Mouse (Mus musculus) midbrain, embryonic 12.5 days (tissue): ENCODE measurements around the gene Kif5c. TPM values are rescaled to one million over a fixed set of nuclear protein-coding genes. Genes with fewer than 3 reads are reported as not detected.

ENCODE experiments used
- ATAC-seq: fragments of 200-750 bp; cut with Nextera tagmentation; 2 replicates; pipeline ENCODE4 v1.8.0; 2017; ENCODE audit warnings: low read depth, moderate TSS enrichment, moderate library complexity; ENCODE audit not compliant: low FRiP score
- H3K27ac ChIP-seq: fragments of 300-500 bp; sonication (generic); replicated peaks from 2 replicates; pipeline ENCODE4 v1.5.1; 2016; ENCODE audit warnings: mild to moderate bottlenecking
- H3K27me3 ChIP-seq: fragments of 300-500 bp; sonication (generic); 2 replicates; pipeline ENCODE4 v1.6.1; 2016; ENCODE audit warnings: mild to moderate bottlenecking
- H3K36me3 ChIP-seq: fragments of 300-500 bp; sonication (generic); 2 replicates; pipeline ENCODE4 v1.6.1; 2016
- H3K4me1 ChIP-seq: fragments of 300-500 bp; sonication (generic); 2 replicates; pipeline ENCODE4 v1.6.1; 2016
- H3K4me2 ChIP-seq: fragments of 300-500 bp; sonication (generic); replicated peaks from 2 replicates; pipeline ENCODE4 v1.6.1; 2016; ENCODE audit warnings: mild to moderate bottlenecking, moderate library complexity
- H3K4me3 ChIP-seq: fragments of 300-500 bp; sonication (generic); 2 replicates; pipeline ENCODE4 v1.5.1; 2016; ENCODE audit warnings: mild to moderate bottlenecking
- H3K9ac ChIP-seq: fragments of 300-500 bp; sonication (generic); replicated peaks from 2 replicates; pipeline ENCODE4 v1.6.1; 2016; ENCODE audit warnings: mild to moderate bottlenecking, moderate library complexity
- H3K9me3 ChIP-seq: fragments of 300-500 bp; sonication (generic); 2 replicates; pipeline ENCODE4 v1.6.1; 2016; ENCODE audit warnings: mild to moderate bottlenecking
- WGBS: fragments of 180-500 bp; shearing (Covaris S2); methylation state at CpG from one replicate; pipeline ENCODE4 v1.1.7; 2016; 5-methylcytosine and 5-hydroxymethylcytosine counted together
- polyA plus RNA-seq: library from polyadenylated mRNA; unstranded; fragments of >200 nt; fragmentation: Nextera tagmentation; extraction: Ambion mirVana; gene quantifications from 2 replicates; pipeline ENCODE4 v1.2.1, GENCODE M21; 2016

Gene Kif5c
- polyA plus RNA-seq = 131 and 149 TPM in 2 replicates

DNA sequence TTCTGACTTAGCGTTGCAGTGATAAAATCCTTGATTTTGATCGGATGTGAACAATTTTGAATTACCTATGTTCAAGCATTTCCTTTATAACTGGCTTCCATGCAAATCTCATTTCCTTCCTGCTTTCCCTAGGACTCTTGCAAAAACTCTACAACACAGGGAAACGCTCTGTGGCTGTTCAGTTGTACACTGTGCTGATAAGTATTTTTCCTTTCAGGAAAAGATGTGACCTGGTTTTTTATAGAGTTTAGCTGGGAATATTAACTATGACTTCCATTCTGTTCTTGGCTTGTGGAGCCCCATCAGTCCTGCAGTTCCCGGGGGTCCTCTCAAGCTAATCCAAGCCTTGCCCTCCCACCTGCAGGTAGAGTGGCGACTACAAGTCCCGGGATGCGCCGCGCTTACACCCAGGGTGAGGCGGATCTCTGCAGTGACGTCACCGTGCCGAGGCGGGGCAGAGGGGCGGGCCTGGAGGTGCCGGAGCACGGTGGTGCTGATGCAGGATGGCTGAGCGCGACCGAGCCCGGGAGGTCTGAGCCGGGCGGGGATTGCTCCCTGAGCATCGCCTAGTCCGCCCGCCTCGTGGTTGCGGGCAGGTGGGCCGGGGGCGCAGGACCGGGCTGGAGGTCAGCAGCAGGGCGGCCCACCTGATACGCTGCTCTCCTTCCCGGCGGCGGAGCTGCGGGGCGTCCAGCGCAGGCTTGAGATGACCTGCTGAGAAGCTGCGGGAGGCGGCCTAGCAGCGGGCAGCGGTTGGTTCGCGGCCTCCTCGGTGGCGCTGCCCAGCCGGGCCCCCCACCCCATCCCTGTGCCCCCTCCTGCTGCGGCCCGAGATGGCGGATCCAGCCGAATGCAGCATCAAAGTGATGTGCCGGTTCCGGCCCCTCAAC is at the start of gene Kif5c:
TSS of gene Kif5c (plus strand) at position 470 of the 890 bp plus-strand sequence.
- peak within 1 kb of the TSS; percentile 88 for H3K27ac ChIP-seq
- peak within 1 kb of the TSS; percentile 73 for H3K4me2 ChIP-seq
- 6% methylated on average over 50 of the region's 54 CpGs for WGBS
- H3K9me3 ChIP-seq = no peaks in the 10 kb centered on the region
- H3K4me3 ChIP-seq = peak within 1 kb of the TSS; percentile 91
- peaks cover 21% of the 10 kb centered on the region for H3K36me3 ChIP-seq
- H3K9ac ChIP-seq = peak within 1 kb of the TSS; percentile 97
- peaks cover 17% of the 10 kb centered on the region for H3K4me1 ChIP-seq
- H3K27me3 ChIP-seq = no peaks in the 10 kb centered on the region
- ATAC-seq = peak; percentile 97

DNA sequence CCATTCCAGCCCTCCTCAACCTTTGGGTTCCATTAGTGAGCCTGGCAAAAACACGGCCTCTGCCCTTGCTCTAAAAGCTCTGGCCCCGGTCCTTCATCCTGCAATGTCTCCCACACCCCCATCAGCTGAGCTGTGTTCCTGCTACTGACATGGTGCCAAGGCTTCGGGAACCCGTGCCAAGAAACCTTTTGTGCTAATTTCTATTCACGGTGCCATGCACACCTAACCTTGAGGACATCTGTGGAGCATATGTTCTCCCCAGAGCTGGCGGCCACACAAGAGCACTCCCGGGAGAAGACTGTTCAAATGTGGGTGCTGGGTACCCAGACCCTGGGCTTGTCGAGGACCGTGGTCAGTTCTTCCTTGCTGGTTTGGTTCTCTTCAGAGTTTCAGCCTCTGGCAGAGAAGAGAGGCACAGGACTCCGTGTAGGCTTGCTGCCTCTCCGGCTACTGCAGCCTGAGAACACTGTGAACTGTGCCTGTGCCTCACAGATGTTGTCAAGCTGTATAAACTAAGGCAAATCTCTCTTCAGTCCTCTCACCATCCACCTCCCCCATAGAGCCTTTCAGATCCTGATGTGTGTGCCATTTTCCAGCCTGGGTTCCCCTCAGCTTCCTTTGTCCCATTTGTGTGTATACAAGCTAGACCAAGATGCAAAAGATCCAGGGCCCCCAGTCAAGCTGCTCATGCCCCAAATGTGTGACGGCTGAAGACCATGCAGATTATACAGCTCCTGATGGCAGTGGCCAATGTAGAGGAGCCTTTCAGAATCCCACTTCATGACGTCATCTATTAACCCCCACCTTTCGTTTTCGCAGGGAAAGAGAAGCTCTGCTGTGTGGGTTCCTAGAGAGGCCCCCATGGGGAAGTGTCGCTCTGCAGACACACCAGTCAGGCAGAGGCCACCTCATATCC is 49.0 kb upstream of the Kif5c start:
- Histone ChIP-seq H3K36me3 (no peaks in the 10 kb centered on the region), H3K4me2 (no peak overlapping the region), H3K9ac (no peak overlapping the region), H3K27ac (no peak overlapping the region), H3K4me1 (peaks cover 37% of the 10 kb centered on the region), H3K9me3 (no peaks in the 10 kb centered on the region), H3K27me3 (no peaks in the 10 kb centered on the region), H3K4me3 (no peak overlapping the region)
- WGBS = 70% methylated on average over 16 of the region's 16 CpGs
- ATAC-seq = peak; percentile 23

DNA sequence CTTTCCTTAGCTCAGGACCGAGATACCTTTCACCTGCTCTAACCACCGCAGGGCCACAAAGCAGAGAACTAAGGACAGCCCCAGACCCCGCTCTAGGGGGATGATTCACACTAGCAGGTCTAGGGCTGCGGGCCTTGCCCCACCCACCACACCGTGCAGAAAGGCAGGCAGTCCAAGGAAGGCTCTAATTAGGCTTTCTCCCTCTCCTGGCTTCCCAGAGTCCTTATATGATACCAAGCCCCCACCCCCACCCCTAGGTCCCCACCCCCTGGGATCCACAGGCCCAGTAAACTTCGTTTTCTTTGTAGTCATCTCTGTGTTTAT is 48.4 kb upstream of the Kif5c start:
- Histone ChIP-seq H3K27ac (no peak overlapping the region), H3K27me3 (no peaks in the 10 kb centered on the region), H3K9ac (no peak overlapping the region), H3K4me3 (no peak overlapping the region), H3K9me3 (no peaks in the 10 kb centered on the region), H3K36me3 (no peaks in the 10 kb centered on the region), H3K4me2 (no peak overlapping the region), H3K4me1 (peaks cover 37% of the 10 kb centered on the region)
- 57% methylated on average over 6 of the region's 6 CpGs for WGBS
- peak; percentile 41 for ATAC-seq

DNA sequence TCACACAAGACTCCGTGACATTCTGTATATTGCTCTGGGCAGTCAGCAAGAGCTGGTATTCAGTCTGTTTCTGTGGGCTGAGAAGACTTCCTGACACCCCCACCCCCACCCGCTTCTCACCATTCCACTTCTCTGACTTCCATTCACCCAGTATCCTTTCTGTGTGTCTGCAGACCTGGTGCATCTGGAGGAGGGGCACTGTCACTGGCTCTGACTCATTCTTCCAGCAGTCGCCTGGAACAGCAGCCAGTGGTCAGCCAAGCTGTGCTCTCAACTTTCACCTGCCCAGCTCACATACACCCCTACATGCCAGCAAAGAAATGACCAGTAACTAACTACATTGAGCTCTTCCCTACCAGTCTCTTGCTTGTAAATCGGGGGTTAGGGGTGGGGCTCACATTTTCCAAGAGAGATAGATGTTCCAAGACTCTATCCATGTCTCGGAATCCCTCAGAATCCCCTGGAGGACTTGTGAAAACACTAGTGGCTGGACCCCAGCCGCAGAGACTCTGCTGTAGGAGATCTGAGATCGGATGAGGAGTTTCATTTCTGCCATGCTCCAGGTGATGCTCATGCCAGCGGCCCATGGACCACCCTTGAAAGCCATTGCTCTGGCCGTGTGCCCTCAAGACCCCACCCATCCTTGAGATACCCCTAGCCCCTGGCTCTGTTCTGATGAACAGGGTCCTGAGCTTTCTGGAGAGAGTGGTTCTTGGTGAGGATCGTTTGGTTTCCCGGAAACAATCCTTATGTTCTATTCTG is 47.8 kb upstream of the Kif5c start:
- H3K9me3 ChIP-seq = no peaks in the 10 kb centered on the region
- no peak for ATAC-seq
- peaks cover 37% of the 10 kb centered on the region for H3K4me1 ChIP-seq
- no peak overlapping the region for H3K4me2 ChIP-seq
- H3K4me3 ChIP-seq = no peak overlapping the region
- no peaks in the 10 kb centered on the region for H3K36me3 ChIP-seq
- WGBS = 75% methylated on average over 11 of the region's 11 CpGs
- H3K27me3 ChIP-seq = no peaks in the 10 kb centered on the region
- peak overlapping the region; percentile 66 for H3K27ac ChIP-seq
- no peak overlapping the region for H3K9ac ChIP-seq

- peaks cover 37% of the 10 kb centered on the region for H3K4me1 ChIP-seq
- no peaks in the 10 kb centered on the region for H3K9me3 ChIP-seq
- ATAC-seq = peak; percentile 59
- WGBS = 45% methylated on average over 12 of the region's 12 CpGs
- H3K4me2 ChIP-seq = peak overlapping the region; percentile 38
- H3K27me3 ChIP-seq = no peaks in the 10 kb centered on the region
- no peaks in the 10 kb centered on the region for H3K36me3 ChIP-seq
- no peak overlapping the region for H3K4me3 ChIP-seq
- no peak overlapping the region for H3K9ac ChIP-seq
- H3K27ac ChIP-seq = peak overlapping the region; percentile 66
These were observed 46.9 kb upstream of the Kif5c start for GRCm38 (mm10) chr2:49572111-49572642.

- no peaks in the 10 kb centered on the region for H3K27me3 ChIP-seq
- H3K4me1 ChIP-seq = peaks cover 37% of the 10 kb centered on the region
- no peak overlapping the region for H3K4me3 ChIP-seq
- no peak overlapping the region for H3K9ac ChIP-seq
- H3K36me3 ChIP-seq = no peaks in the 10 kb centered on the region
- 74% methylated on average over 9 of the region's 9 CpGs for WGBS
- peak overlapping the region; percentile 38; the same call in 1 of the 2 replicates for H3K4me2 ChIP-seq
- no peaks in the 10 kb centered on the region for H3K9me3 ChIP-seq
- H3K27ac ChIP-seq = peak overlapping the region; percentile 66; the same call in 1 of the 2 replicates
- ATAC-seq = no peak
These were observed 46.4 kb upstream of the Kif5c start for GRCm38 (mm10) chr2:49572684-49573083.

DNA sequence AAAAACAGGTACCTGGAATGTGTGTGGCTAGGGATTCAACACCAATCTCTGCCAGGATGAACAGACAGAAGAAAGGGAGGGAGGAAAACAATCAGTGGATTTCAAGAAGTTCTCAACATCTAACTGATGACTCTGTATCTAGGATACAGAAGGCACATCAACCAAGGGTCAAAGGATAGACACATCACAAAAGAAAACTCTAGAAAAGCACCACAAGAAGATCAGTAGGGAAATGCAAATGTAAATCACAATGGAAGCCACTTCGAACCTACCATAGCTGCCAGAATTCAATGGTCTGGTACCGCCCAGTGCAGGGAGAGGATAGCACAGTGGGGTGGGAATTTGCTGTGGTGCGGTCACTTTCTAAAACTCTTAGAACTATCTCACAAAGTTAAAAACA is 45.8 kb upstream of the Kif5c start:
- no peaks in the 10 kb centered on the region for H3K27me3 ChIP-seq
- H3K4me3 ChIP-seq = no peak overlapping the region
- H3K9me3 ChIP-seq = no peaks in the 10 kb centered on the region
- H3K4me2 ChIP-seq = no peak overlapping the region
- ATAC-seq = no peak
- no peaks in the 10 kb centered on the region for H3K36me3 ChIP-seq
- H3K4me1 ChIP-seq = peaks cover 37% of the 10 kb centered on the region
- 82% methylated on average over 3 of the region's 3 CpGs for WGBS
- H3K27ac ChIP-seq = no peak overlapping the region
- no peak overlapping the region for H3K9ac ChIP-seq

DNA sequence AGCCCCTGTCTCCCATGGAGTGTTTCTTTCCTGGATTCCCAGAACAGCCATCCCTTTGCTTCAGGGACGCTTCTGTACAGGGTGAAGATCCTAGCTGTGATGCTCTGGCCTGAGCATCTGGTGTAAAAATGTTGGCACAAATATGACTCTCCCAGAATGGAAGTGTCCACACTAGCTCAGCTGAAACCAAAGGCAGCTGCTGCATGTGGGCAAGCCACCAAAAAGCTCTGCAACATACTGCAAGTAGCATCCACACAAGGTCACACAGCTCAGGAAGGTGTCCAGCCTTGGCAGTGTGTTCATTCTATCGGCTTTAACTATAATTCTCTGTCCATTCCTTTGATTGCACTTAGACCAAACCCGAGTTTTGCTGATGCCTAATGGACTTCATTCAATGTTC is 38.5 kb upstream of the Kif5c start:
- 88% methylated on average over 3 of the region's 3 CpGs for WGBS
- Histone ChIP-seq H3K36me3 (no peaks in the 10 kb centered on the region), H3K4me2 (no peak overlapping the region), H3K4me1 (no peaks in the 10 kb centered on the region), H3K4me3 (no peak overlapping the region), H3K27ac (no peak overlapping the region), H3K27me3 (no peaks in the 10 kb centered on the region), H3K9ac (no peak overlapping the region), H3K9me3 (no peaks in the 10 kb centered on the region)
- ATAC-seq = no peak

GRCm38 (mm10) chr2:49582546-49582945 is 36.6 kb upstream of the Kif5c start:
- Histone ChIP-seq H3K9me3 (no peaks in the 10 kb centered on the region), H3K27me3 (no peaks in the 10 kb centered on the region), H3K27ac (no peak overlapping the region), H3K4me3 (no peak overlapping the region), H3K4me1 (no peaks in the 10 kb centered on the region), H3K36me3 (no peaks in the 10 kb centered on the region), H3K4me2 (no peak overlapping the region), H3K9ac (no peak overlapping the region)
- WGBS = 93% methylated on average over 5 of the region's 5 CpGs
- ATAC-seq = no peak

GRCm38 (mm10) chr2:49583311-49583710 is 35.8 kb upstream of the Kif5c start:
- Histone ChIP-seq H3K4me2 (no peak overlapping the region), H3K9me3 (no peaks in the 10 kb centered on the region), H3K27me3 (no peaks in the 10 kb centered on the region), H3K4me3 (no peak overlapping the region), H3K9ac (no peak overlapping the region), H3K36me3 (no peaks in the 10 kb centered on the region), H3K27ac (no peak overlapping the region), H3K4me1 (no peaks in the 10 kb centered on the region)
- WGBS = 97% methylated on average over 2 of the region's 2 CpGs
- ATAC-seq = no peak

- Histone ChIP-seq H3K4me2 (no peak overlapping the region), H3K9me3 (no peaks in the 10 kb centered on the region), H3K4me3 (no peak overlapping the region), H3K4me1 (no peaks in the 10 kb centered on the region), H3K27ac (no peak overlapping the region), H3K9ac (no peak overlapping the region), H3K36me3 (no peaks in the 10 kb centered on the region), H3K27me3 (no peaks in the 10 kb centered on the region)
- WGBS = 70% methylated on average over 5 of the region's 5 CpGs
- ATAC-seq = no peak
These were observed 28.6 kb upstream of the Kif5c start for GRCm38 (mm10) chr2:49590450-49590849.
